Mouse (Mus musculus): ENCODE measurements at regions not wholly inside any gene's neighbourhood (a gene's known extent, or its start where the extent isn't known, plus 50 kb on each side); places are given as distances from the start of the nearest gene placed in this dataset.

- Histone ChIP-seq H3K4me3 (no peak overlapping the region), H3K27ac (replicated peaks) (no peak overlapping the region), H3K27me3 (ENCODE audit: low read depth, poor library complexity, severe bottlenecking) (no peaks in the 10 kb centered on the region), H3K9me3 (replicated peaks) (no peaks in the 10 kb centered on the region), H3K36me3 (no peaks in the 10 kb centered on the region), H3K4me1 (no peaks in the 10 kb centered on the region)
- WGBS: 86% methylated on average over 6 of the region's 6 CpGs
- DNase-seq (ENCODE audit: low spot score): no peak
These were observed 202.1 kb downstream of the Ddx10 start for GRCm38 (mm10) chr9:53045788-53046187.

GRCm38 (mm10) chr9:53033797-53034196 lies 214.1 kb downstream of the Ddx10 start:
- Histone ChIP-seq H3K27me3 (ENCODE audit: low read depth, poor library complexity, severe bottlenecking) (no peaks in the 10 kb centered on the region), H3K9me3 (replicated peaks) (no peaks in the 10 kb centered on the region), H3K36me3 (no peaks in the 10 kb centered on the region), H3K27ac (replicated peaks) (no peak overlapping the region), H3K4me1 (no peaks in the 10 kb centered on the region), H3K4me3 (no peak overlapping the region)
- DNase-seq (ENCODE audit: low spot score): no peak
- 86% methylated on average over 4 of the region's 4 CpGs for WGBS

- Histone ChIP-seq H3K27me3 (ENCODE audit: low read depth, poor library complexity, severe bottlenecking) (no peaks in the 10 kb centered on the region), H3K9me3 (replicated peaks) (no peaks in the 10 kb centered on the region), H3K36me3 (no peaks in the 10 kb centered on the region), H3K4me3 (no peak overlapping the region), H3K4me1 (no peaks in the 10 kb centered on the region), H3K27ac (replicated peaks) (no peak overlapping the region)
- DNase-seq (ENCODE audit: low spot score): no peak
- 82% methylated on average over 4 of the region's 4 CpGs for WGBS
These were observed 225.8 kb downstream of the Ddx10 start for GRCm38 (mm10) chr9:53022096-53022495.

- Histone ChIP-seq H3K4me3 (no peak overlapping the region), H3K27me3 (ENCODE audit: low read depth, poor library complexity, severe bottlenecking) (no peaks in the 10 kb centered on the region), H3K9me3 (replicated peaks) (peaks cover 7% of the 10 kb centered on the region; the same call in 1 of the 2 replicates), H3K27ac (replicated peaks) (no peak overlapping the region), H3K36me3 (no peaks in the 10 kb centered on the region), H3K4me1 (no peaks in the 10 kb centered on the region)
- 90% methylated on average over 9 of the region's 9 CpGs for WGBS
- DNase-seq (ENCODE audit: low spot score): no peak
These were observed 237.1 kb downstream of the Ddx10 start for GRCm38 (mm10) chr9:53010741-53011140.

GRCm38 (mm10) chr9:53007395-53007794 lies 240.5 kb downstream of the Ddx10 start:
- Histone ChIP-seq H3K27ac (replicated peaks) (no peak overlapping the region), H3K27me3 (ENCODE audit: low read depth, poor library complexity, severe bottlenecking) (no peaks in the 10 kb centered on the region), H3K9me3 (replicated peaks) (peaks cover 7% of the 10 kb centered on the region; the same call in 1 of the 2 replicates), H3K4me1 (peaks cover 3% of the 10 kb centered on the region; the same call in 1 of the 2 replicates), H3K4me3 (no peak overlapping the region), H3K36me3 (no peaks in the 10 kb centered on the region)
- DNase-seq (ENCODE audit: low spot score): no peak
- 87% methylated on average over 10 of the region's 10 CpGs for WGBS

- 88% methylated on average over 1 of the region's 1 CpGs for WGBS
- Histone ChIP-seq H3K4me3 (no peak overlapping the region), H3K4me1 (peaks cover 3% of the 10 kb centered on the region; the same call in 1 of the 2 replicates)
These were observed 241.8 kb downstream of the Ddx10 start for GRCm38 (mm10) chr9:53006085-53006484.

GRCm38 (mm10) chr9:53004253-53004978 lies 243.4 kb downstream of the Ddx10 start:
- no peak for DNase-seq (ENCODE audit: low spot score)
- 83% methylated on average over 3 of the region's 3 CpGs for WGBS

More at GRCm38 (mm10) chr9:53006085-53006484, 241.8 kb downstream of the Ddx10 start:
- Histone ChIP-seq H3K27me3 (ENCODE audit: low read depth, poor library complexity, severe bottlenecking) (no peaks in the 10 kb centered on the region), H3K9me3 (replicated peaks) (peaks cover 7% of the 10 kb centered on the region; the same call in 1 of the 2 replicates), H3K36me3 (no peaks in the 10 kb centered on the region), H3K27ac (replicated peaks) (no peak overlapping the region)
- no peak for DNase-seq (ENCODE audit: low spot score)

GRCm38 (mm10) chr9:52976041-52976440 lies 271.8 kb downstream of the Ddx10 start:
- no peaks in the 10 kb centered on the region for H3K36me3 ChIP-seq
- no peaks in the 10 kb centered on the region for H3K27me3 ChIP-seq (ENCODE audit: low read depth, poor library complexity, severe bottlenecking)
- H3K9me3 ChIP-seq (replicated peaks): no peaks in the 10 kb centered on the region
- H3K4me3 ChIP-seq: no peak overlapping the region
- 82% methylated on average over 1 of the region's 1 CpGs for WGBS
- H3K27ac ChIP-seq (replicated peaks): no peak overlapping the region
- no peak for DNase-seq (ENCODE audit: low spot score)
- no peaks in the 10 kb centered on the region for H3K4me1 ChIP-seq

More at GRCm38 (mm10) chr9:53004253-53004978, 243.4 kb downstream of the Ddx10 start:
- no peaks in the 10 kb centered on the region for H3K36me3 ChIP-seq
- no peak overlapping the region for H3K27ac ChIP-seq (replicated peaks)
- peaks cover 3% of the 10 kb centered on the region; the same call in 1 of the 2 replicates for H3K4me1 ChIP-seq
- H3K9me3 ChIP-seq (replicated peaks): peaks cover 5% of the 10 kb centered on the region; the same call in 1 of the 2 replicates
- no peaks in the 10 kb centered on the region for H3K27me3 ChIP-seq (ENCODE audit: low read depth, poor library complexity, severe bottlenecking)
- no peak overlapping the region for H3K4me3 ChIP-seq

GRCm38 (mm10) chr9:52965631-52966030 lies 282.2 kb downstream of the Ddx10 start:
- WGBS: 92% methylated on average over 4 of the region's 4 CpGs
- Histone ChIP-seq H3K4me3 (no peak overlapping the region), H3K27me3 (ENCODE audit: low read depth, poor library complexity, severe bottlenecking) (no peaks in the 10 kb centered on the region), H3K4me1 (no peaks in the 10 kb centered on the region), H3K36me3 (no peaks in the 10 kb centered on the region), H3K27ac (replicated peaks) (no peak overlapping the region), H3K9me3 (replicated peaks) (no peaks in the 10 kb centered on the region)
- no peak for DNase-seq (ENCODE audit: low spot score)

- Histone ChIP-seq H3K27me3 (ENCODE audit: low read depth, poor library complexity, severe bottlenecking) (no peaks in the 10 kb centered on the region), H3K9me3 (replicated peaks) (no peaks in the 10 kb centered on the region), H3K27ac (replicated peaks) (no peak overlapping the region), H3K4me3 (no peak overlapping the region), H3K4me1 (no peaks in the 10 kb centered on the region), H3K36me3 (no peaks in the 10 kb centered on the region)
- WGBS: 87% methylated on average over 6 of the region's 6 CpGs
- no peak for DNase-seq (ENCODE audit: low spot score)
These were observed 280.1 kb upstream of the AI593442 start for GRCm38 (mm10) chr9:52959668-52960067.

GRCm38 (mm10) chr9:52957245-52957644 lies 277.7 kb upstream of the AI593442 start:
- Histone ChIP-seq H3K36me3 (no peaks in the 10 kb centered on the region), H3K27ac (replicated peaks) (no peak overlapping the region), H3K4me3 (no peak overlapping the region), H3K4me1 (no peaks in the 10 kb centered on the region), H3K9me3 (replicated peaks) (no peaks in the 10 kb centered on the region), H3K27me3 (ENCODE audit: low read depth, poor library complexity, severe bottlenecking) (no peaks in the 10 kb centered on the region)
- WGBS: 94% methylated on average over 1 of the region's 1 CpGs
- no peak for DNase-seq (ENCODE audit: low spot score)

- no peaks in the 10 kb centered on the region for H3K36me3 ChIP-seq
- no peaks in the 10 kb centered on the region for H3K9me3 ChIP-seq (replicated peaks)
- no peaks in the 10 kb centered on the region for H3K27me3 ChIP-seq (ENCODE audit: low read depth, poor library complexity, severe bottlenecking)
- H3K4me3 ChIP-seq: no peak overlapping the region
- 86% methylated on average over 5 of the region's 5 CpGs for WGBS
- H3K4me1 ChIP-seq: peaks cover 13% of the 10 kb centered on the region
- DNase-seq (ENCODE audit: low spot score): no peak
- H3K27ac ChIP-seq (replicated peaks): no peak overlapping the region
These were observed 264.5 kb upstream of the AI593442 start for GRCm38 (mm10) chr9:52944081-52944480.

GRCm38 (mm10) chr9:52941637-52941983 lies 262.0 kb upstream of the AI593442 start:
- no peak overlapping the region for H3K4me3 ChIP-seq
- H3K4me1 ChIP-seq: peaks cover 13% of the 10 kb centered on the region
- no peaks in the 10 kb centered on the region for H3K9me3 ChIP-seq (replicated peaks)
- no peak overlapping the region for H3K27ac ChIP-seq (replicated peaks)
- DNase-seq (ENCODE audit: low spot score): no peak
- WGBS: 58% methylated on average over 3 of the region's 3 CpGs
- no peaks in the 10 kb centered on the region for H3K36me3 ChIP-seq
- H3K27me3 ChIP-seq (ENCODE audit: low read depth, poor library complexity, severe bottlenecking): no peaks in the 10 kb centered on the region
